Mouse (Mus musculus): ENCODE results near the gene Hat1. TPM values are rescaled to one million over a fixed set of nuclear protein-coding genes. Genes with fewer than 3 reads are reported as not detected.

The Hat1 gene
- polyA plus RNA-seq, 1 experiment from 2014 or later = 49.9 TPM

- H3K4me3 ChIP-seq (ENCODE audit: low read depth, low read length) = no peak overlapping the region
- DNase-seq (ENCODE audit: low spot score) = no peak
- 69% methylated on average over 3 of the region's 3 CpGs for WGBS
Observed at GRCm38 (mm10) chr2:71462553-71462952, 73.8 kb downstream of the Hat1 start.

GRCm38 (mm10) chr2:71466103-71466502 lies 77.3 kb downstream of the Hat1 start:
- Histone ChIP-seq H3K4me3 (ENCODE audit: low read depth, low read length) (no peak overlapping the region), H3K4me2 (replicated peaks; ENCODE audit: low read depth) (no peak overlapping the region), H3K27ac (replicated peaks) (no peak overlapping the region), H3K27me3 (ENCODE audit: control insufficient read depth, insufficient read depth, low read length) (no peaks in the 10 kb centered on the region), H3K9ac (ENCODE audit: low read length) (no peak overlapping the region), H3K36me3 (ENCODE audit: control insufficient read depth, insufficient read depth, low read length) (no peaks in the 10 kb centered on the region), H3K4me1 (replicated peaks; ENCODE audit: control insufficient read depth, insufficient read depth) (no peaks in the 10 kb centered on the region), H3K9me3 (ENCODE audit: control insufficient read depth, low read length) (no peaks in the 10 kb centered on the region)
- ATAC-seq (ENCODE audit: low FRiP score, low TSS enrichment) = no peak
- TF ChIP-seq CTCF (IDR thresholded peaks at IDR 0.05; ENCODE audit: low read depth) (no peak), EP300 (optimal IDR thresholded peaks at IDR 0.05) (no peak)
- 46% methylated on average over 5 of the region's 6 CpGs for WGBS
- no peak for DNase-seq (ENCODE audit: low spot score)

More at GRCm38 (mm10) chr2:71462553-71462952, 73.8 kb downstream of the Hat1 start:
- Histone ChIP-seq H3K4me1 (replicated peaks; ENCODE audit: control insufficient read depth, insufficient read depth) (no peaks in the 10 kb centered on the region), H3K27me3 (ENCODE audit: control insufficient read depth, insufficient read depth, low read length) (no peaks in the 10 kb centered on the region), H3K9ac (ENCODE audit: low read length) (no peak overlapping the region), H3K9me3 (ENCODE audit: control insufficient read depth, low read length) (no peaks in the 10 kb centered on the region), H3K27ac (replicated peaks) (no peak overlapping the region), H3K36me3 (ENCODE audit: control insufficient read depth, insufficient read depth, low read length) (no peaks in the 10 kb centered on the region), H3K4me2 (replicated peaks; ENCODE audit: low read depth) (no peak overlapping the region)
- ATAC-seq (ENCODE audit: low FRiP score, low TSS enrichment) = no peak
- TF ChIP-seq CTCF (IDR thresholded peaks at IDR 0.05; ENCODE audit: low read depth) (no peak), EP300 (optimal IDR thresholded peaks at IDR 0.05) (no peak)

- TF ChIP-seq CTCF (IDR thresholded peaks at IDR 0.05; ENCODE audit: low read depth) (no peak), EP300 (optimal IDR thresholded peaks at IDR 0.05) (no peak)
- no peaks in the 10 kb centered on the region for H3K36me3 ChIP-seq (ENCODE audit: control insufficient read depth, insufficient read depth, low read length)
- no peak overlapping the region for H3K27ac ChIP-seq (replicated peaks)
- no peak for DNase-seq (ENCODE audit: low spot score)
- ATAC-seq (ENCODE audit: low FRiP score, low TSS enrichment) = no peak
- H3K9ac ChIP-seq (ENCODE audit: low read length) = no peak overlapping the region
- no peaks in the 10 kb centered on the region for H3K4me1 ChIP-seq (replicated peaks; ENCODE audit: control insufficient read depth, insufficient read depth)
- no peaks in the 10 kb centered on the region for H3K9me3 ChIP-seq (ENCODE audit: control insufficient read depth, low read length)
- H3K4me2 ChIP-seq (replicated peaks; ENCODE audit: low read depth) = no peak overlapping the region
- no peak overlapping the region for H3K4me3 ChIP-seq (ENCODE audit: low read depth, low read length)
- no peaks in the 10 kb centered on the region for H3K27me3 ChIP-seq (ENCODE audit: control insufficient read depth, insufficient read depth, low read length)
- WGBS = 72% methylated on average over 11 of the region's 11 CpGs
Observed at GRCm38 (mm10) chr2:71466861-71467450, 78.2 kb downstream of the Hat1 start.

- Histone ChIP-seq H3K9me3 (ENCODE audit: control insufficient read depth, low read length) (no peaks in the 10 kb centered on the region), H3K9ac (ENCODE audit: low read length) (no peak overlapping the region), H3K4me1 (replicated peaks; ENCODE audit: control insufficient read depth, insufficient read depth) (no peaks in the 10 kb centered on the region), H3K4me3 (ENCODE audit: low read depth, low read length) (no peak overlapping the region), H3K4me2 (replicated peaks; ENCODE audit: low read depth) (no peak overlapping the region), H3K27me3 (ENCODE audit: control insufficient read depth, insufficient read depth, low read length) (no peaks in the 10 kb centered on the region), H3K27ac (replicated peaks) (no peak overlapping the region), H3K36me3 (ENCODE audit: control insufficient read depth, insufficient read depth, low read length) (no peaks in the 10 kb centered on the region)
- DNase-seq (ENCODE audit: low spot score) = no peak
- no peak for ATAC-seq (ENCODE audit: low FRiP score, low TSS enrichment)
- WGBS = 86% methylated on average over 6 of the region's 6 CpGs
- no peak for TF ChIP-seq EP300 (optimal IDR thresholded peaks at IDR 0.05)
- TF ChIP-seq CTCF (IDR thresholded peaks at IDR 0.05; ENCODE audit: low read depth) = no peak
Observed at GRCm38 (mm10) chr2:71471094-71471493, 82.3 kb downstream of the Hat1 start.

- H3K4me3 ChIP-seq (ENCODE audit: low read depth, low read length) = no peak overlapping the region
- no peaks in the 10 kb centered on the region for H3K36me3 ChIP-seq (ENCODE audit: control insufficient read depth, insufficient read depth, low read length)
- 46% methylated on average over 7 of the region's 7 CpGs for WGBS
- no peak overlapping the region for H3K9ac ChIP-seq (ENCODE audit: low read length)
- DNase-seq (ENCODE audit: low spot score) = no peak
- H3K4me2 ChIP-seq (replicated peaks; ENCODE audit: low read depth) = no peak overlapping the region
- H3K27ac ChIP-seq (replicated peaks) = no peak overlapping the region
- H3K9me3 ChIP-seq (ENCODE audit: control insufficient read depth, low read length) = no peaks in the 10 kb centered on the region
- no peak for ATAC-seq (ENCODE audit: low FRiP score, low TSS enrichment)
- H3K27me3 ChIP-seq (ENCODE audit: control insufficient read depth, insufficient read depth, low read length) = no peaks in the 10 kb centered on the region
- TF ChIP-seq EP300 (optimal IDR thresholded peaks at IDR 0.05) (no peak), CTCF (IDR thresholded peaks at IDR 0.05; ENCODE audit: low read depth) (no peak)
- H3K4me1 ChIP-seq (replicated peaks; ENCODE audit: control insufficient read depth, insufficient read depth) = no peaks in the 10 kb centered on the region
Observed at GRCm38 (mm10) chr2:71473830-71474229, 85.1 kb downstream of the Hat1 start.

GRCm38 (mm10) chr2:71474345-71474744 lies 85.6 kb downstream of the Hat1 start:
- DNase-seq (ENCODE audit: low spot score) (no peak), ATAC-seq (ENCODE audit: low FRiP score, low TSS enrichment) (no peak)
- Histone ChIP-seq H3K27ac (replicated peaks) (no peak overlapping the region), H3K9me3 (ENCODE audit: control insufficient read depth, low read length) (no peaks in the 10 kb centered on the region), H3K36me3 (ENCODE audit: control insufficient read depth, insufficient read depth, low read length) (no peaks in the 10 kb centered on the region), H3K9ac (ENCODE audit: low read length) (no peak overlapping the region), H3K27me3 (ENCODE audit: control insufficient read depth, insufficient read depth, low read length) (no peaks in the 10 kb centered on the region), H3K4me2 (replicated peaks; ENCODE audit: low read depth) (no peak overlapping the region), H3K4me3 (ENCODE audit: low read depth, low read length) (no peak overlapping the region), H3K4me1 (replicated peaks; ENCODE audit: control insufficient read depth, insufficient read depth) (no peaks in the 10 kb centered on the region)
- no peak for TF ChIP-seq CTCF (IDR thresholded peaks at IDR 0.05; ENCODE audit: low read depth)
- no peak for TF ChIP-seq EP300 (optimal IDR thresholded peaks at IDR 0.05)
- 45% methylated on average over 7 of the region's 7 CpGs for WGBS
